Mouse (Mus musculus): ENCODE data around the gene Hnrnpab. TPM values are rescaled to one million over a fixed set of nuclear protein-coding genes. Genes with fewer than 3 reads are reported as not detected.

The Hnrnpab gene
- polyA plus RNA-seq, 2 experiments from 2014 or later: 39.0 to 43.1 TPM

GRCm38 (mm10) chr11:51555066-51555465 lies 51.6 kb downstream of the Hnrnpab start:
- ATAC-seq: no peak

DNA sequence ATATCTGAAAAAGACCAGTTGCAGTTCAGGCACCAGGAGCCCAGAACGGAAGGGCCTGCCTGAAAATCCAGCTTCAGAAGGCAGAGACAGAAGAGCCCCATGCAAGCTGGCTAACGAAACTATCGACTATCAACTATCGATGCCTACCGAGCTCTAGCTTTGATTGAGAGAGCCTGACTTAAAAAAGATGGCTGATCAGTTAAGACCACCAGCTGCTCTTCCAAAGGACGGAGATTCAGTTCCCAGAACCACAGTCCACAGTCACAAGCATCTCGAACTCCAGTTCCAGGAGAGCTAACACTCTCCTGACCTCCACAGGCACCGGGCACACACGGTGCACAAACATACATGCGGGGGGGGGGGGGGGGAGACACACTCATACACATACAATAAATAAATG lies 52.1 kb downstream of the Hnrnpab start:
- ATAC-seq: no peak

DNA sequence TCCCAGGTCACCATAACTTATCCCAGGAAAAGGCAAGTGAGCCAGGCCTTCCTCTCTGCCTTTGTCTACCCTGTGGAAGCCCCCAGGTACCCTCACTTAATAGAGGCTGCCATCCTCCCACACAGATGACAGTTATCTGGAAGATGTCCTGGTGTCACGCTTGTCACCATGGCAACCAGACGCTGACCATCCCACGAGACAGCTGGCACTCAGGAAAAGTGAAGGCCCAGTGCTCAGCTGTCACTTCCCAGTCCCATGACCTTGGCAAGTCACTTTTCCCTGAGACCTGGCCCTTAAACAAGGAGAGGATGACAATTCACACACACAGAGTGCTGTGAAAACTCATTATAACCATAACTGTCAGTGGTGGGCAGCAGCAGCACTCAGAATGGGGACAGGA lies 54.6 kb downstream of the Hnrnpab start:
- ATAC-seq: no peak

DNA sequence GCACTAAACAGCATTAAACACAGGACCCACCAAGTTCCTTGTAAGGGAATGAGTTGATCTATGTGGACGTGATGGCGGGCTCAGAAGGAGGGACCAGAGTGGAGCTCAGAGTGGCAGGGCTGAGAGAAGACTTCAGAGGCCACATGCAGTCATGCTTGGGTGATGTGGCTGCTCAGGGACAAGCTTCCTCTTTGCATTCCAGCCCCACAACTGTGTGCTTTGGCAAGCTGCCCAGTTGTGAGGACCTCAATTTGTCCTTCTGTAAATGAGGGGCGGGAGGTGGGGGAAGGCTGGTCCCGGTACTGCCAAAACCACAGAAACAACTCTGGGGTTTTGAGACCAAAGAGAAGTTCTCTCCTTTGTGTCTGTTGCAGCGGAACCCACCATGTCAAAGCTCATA lies 55.4 kb downstream of the Hnrnpab start:
- no peak for ATAC-seq

Other genes starting within 250 kb of the Hnrnpab start
- gene Phykpl, start 22.1 kb downstream of the Hnrnpab start, polyA plus RNA-seq (2017; shearing (Covaris generic)): 10 to 100 TPM; 23.9 to 29.7 TPM
- gene Nhp2, start 12.9 kb upstream of the Hnrnpab start, polyA plus RNA-seq (2017; shearing (Covaris generic)): 100 to 1,000 TPM; 128 to 145 TPM
- 10 to 100 TPM; 33.3 to 38.6 TPM for gene Rmnd5b, start 29.0 kb upstream of the Hnrnpab start, polyA plus RNA-seq (2017; shearing (Covaris generic))
- 1 to 10 TPM; 1.7 to 2.1 TPM for gene N4bp3, start 44.0 kb upstream of the Hnrnpab start, polyA plus RNA-seq (2017; shearing (Covaris generic))
- gene D930048N14Rik, start 44.1 kb upstream of the Hnrnpab start, polyA plus RNA-seq (2017; shearing (Covaris generic)): 1 to 10 TPM in 1 of 2 experiments, under 1 TPM in 1; 0.60 to 1.1 TPM
- gene 0610009B22Rik, start 82.0 kb upstream of the Hnrnpab start, polyA plus RNA-seq (2017; shearing (Covaris generic)): 10 to 100 TPM; 19.5 to 25.1 TPM
- gene Sec24a, start 156.8 kb upstream of the Hnrnpab start, polyA plus RNA-seq (2017; shearing (Covaris generic)): 10 to 100 TPM; 20.9 to 28.3 TPM
- gene Sar1b, start 156.8 kb upstream of the Hnrnpab start, polyA plus RNA-seq (2017; shearing (Covaris generic)): 100 to 1,000 TPM; 152 to 155 TPM

All from activated CD4-positive, CD25-positive, alpha-beta regulatory T cell, adult 4 months (primary cell).